Mouse (Mus musculus) MEL (cell line): ENCODE results near the gene Efna4. TPM values are rescaled to one million over a fixed set of nuclear protein-coding genes. Genes with fewer than 3 reads are reported as not detected.

Experiments used
- DNase-seq: peaks from one replicate; pipeline ENCODE4 v3.0.0; 2011; ENCODE audit warnings: low read depth, low spot score
- H3K27ac ChIP-seq: 2 replicates; pipeline ENCODE4 v1.5.1; 2012; ENCODE audit warnings: low read depth, mild to moderate bottlenecking, control low read depth, low read length, moderate library complexity; ENCODE audit not compliant: control insufficient read depth
- H3K27me3 ChIP-seq, 2 experiments: fragments of 150-350 bp in 1 of 2; sonication (generic) in 1 of 2; 2 replicates each; pipeline ENCODE4 v1.6.1; 2012; ENCODE audit warnings: low read length in 2 of 2, mild to moderate bottlenecking in 2 of 2, improper control_type of control experiment in 1 of 2, moderate library complexity in 1 of 2; ENCODE audit not compliant: insufficient read depth in 2 of 2, control insufficient read depth in 1 of 2
- H3K36me3 ChIP-seq, 2 experiments: 2 replicates each; pipeline ENCODE4 v1.6.1; 2012 to 2014; ENCODE audit warnings: low read length in 2 of 2, improper control_type of control experiment in 1 of 2, inconsistent platforms in 1 of 2, mild to moderate bottlenecking in 1 of 2; ENCODE audit not compliant: insufficient read depth in 2 of 2, control insufficient read depth in 1 of 2
- H3K4me1 ChIP-seq, 2 experiments: fragments of 150-350 bp in 1 of 2; sonication (generic) in 1 of 2; 2 replicates each; pipeline ENCODE4 v1.6.1; 2012; ENCODE audit warnings: low read length in 2 of 2, improper control_type of control experiment in 1 of 2, mild to moderate bottlenecking in 1 of 2; ENCODE audit not compliant: insufficient read depth in 2 of 2, control insufficient read depth in 1 of 2
- H3K4me3 ChIP-seq, 2 experiments: fragments of 150-350 bp in 1 of 2; sonication (generic) in 1 of 2; 2 replicates each; pipeline ENCODE4 v1.5.1; 2012; ENCODE audit warnings: low read depth in 2 of 2, low read length in 2 of 2, mild to moderate bottlenecking in 2 of 2, moderate library complexity in 2 of 2, control low read depth in 1 of 2, improper control_type of control experiment in 1 of 2; ENCODE audit not compliant: control insufficient read depth in 1 of 2, insufficient read depth in 1 of 2
- H3K79me2 ChIP-seq: 2 replicates; pipeline ENCODE4 v1.6.1; 2012; ENCODE audit warnings: mild to moderate bottlenecking, low read length, moderate library complexity; ENCODE audit not compliant: control insufficient read depth, poor library complexity, insufficient read depth
- H3K9ac ChIP-seq: 2 replicates; pipeline ENCODE4 v1.6.1; 2012; ENCODE audit warnings: low read depth, mild to moderate bottlenecking, control low read depth, low read length, moderate library complexity; ENCODE audit not compliant: control insufficient read depth, poor library complexity, severe bottlenecking
- H3K9me3 ChIP-seq: fragments of 150-350 bp; sonication (generic); replicated peaks from 2 replicates; pipeline ENCODE4 v1.6.1; 2012; ENCODE audit warnings: mild to moderate bottlenecking, low read length, improper control_type of control experiment, moderate library complexity; ENCODE audit not compliant: insufficient read depth
- BHLHE40 ChIP-seq: IDR thresholded peaks from 2 replicates; pipeline ENCODE4 v1.6.1; 2012; ENCODE audit warnings: low read depth, mild to moderate bottlenecking, inconsistent platforms, low read length, improper control_type of control experiment, borderline replicate concordance
- CHD2 ChIP-seq: IDR thresholded peaks from 2 replicates; pipeline ENCODE4 v1.6.1; 2011; ENCODE audit warnings: low read length, improper control_type of control experiment
- CTCF ChIP-seq, 3 experiments: IDR thresholded peaks in 2 of 3; conservative IDR thresholded peaks in 1 of 3; 2 replicates each; pipeline ENCODE4 v1.5.1; 2011 to 2012; ENCODE audit warnings: low read length in 3 of 3, low read depth in 2 of 3, mild to moderate bottlenecking in 2 of 3, improper control_type of control experiment in 1 of 3, inconsistent platforms in 1 of 3, mixed read lengths in 1 of 3, moderate library complexity in 1 of 3; ENCODE audit not compliant: control insufficient read depth in 1 of 3, insufficient read depth in 1 of 3, poor library complexity in 1 of 3, severe bottlenecking in 1 of 3
- E2F4 ChIP-seq: IDR thresholded peaks from 2 replicates; pipeline ENCODE4 v1.6.1; 2011; ENCODE audit warnings: low read depth, low read length, improper control_type of control experiment, borderline replicate concordance
- ELF1 ChIP-seq: IDR thresholded peaks from 2 replicates; pipeline ENCODE4 v1.6.1; 2014; ENCODE audit warnings: low read depth, mild to moderate bottlenecking, inconsistent platforms, low read length, improper control_type of control experiment, moderate library complexity
- ETS1 ChIP-seq: IDR thresholded peaks from 2 replicates; pipeline ENCODE4 v1.6.1; 2012; ENCODE audit warnings: low read depth, mild to moderate bottlenecking, inconsistent platforms, low read length, improper control_type of control experiment, moderate library complexity
- GABPA ChIP-seq: IDR thresholded peaks from 2 replicates; pipeline ENCODE4 v1.6.1; 2012; ENCODE audit warnings: low read depth, mild to moderate bottlenecking, inconsistent platforms, low read length, improper control_type of control experiment, moderate library complexity
- GATA1 ChIP-seq: IDR thresholded peaks from 2 replicates; pipeline ENCODE4 v1.6.1; 2011; ENCODE audit warnings: low read depth, low read length, improper control_type of control experiment
- HCFC1 ChIP-seq: IDR thresholded peaks from 2 replicates; pipeline ENCODE4 v1.6.1; 2012; ENCODE audit warnings: low read depth, mild to moderate bottlenecking, inconsistent platforms, low read length, improper control_type of control experiment, moderate library complexity
- JUND ChIP-seq: IDR thresholded peaks from 2 replicates; pipeline ENCODE4 v1.6.1; 2011; ENCODE audit warnings: low read depth, mild to moderate bottlenecking, improper control_type of control experiment, low read length
- KAT2A ChIP-seq: conservative IDR thresholded peaks from 2 replicates; pipeline ENCODE4 v1.6.1; 2012; ENCODE audit warnings: low read depth, low read length, improper control_type of control experiment, inconsistent platforms
- MAFK ChIP-seq: IDR thresholded peaks from 2 replicates; pipeline ENCODE4 v1.6.1; 2011; ENCODE audit warnings: low read depth, mild to moderate bottlenecking, low read length, improper control_type of control experiment, borderline replicate concordance
- MAX ChIP-seq: IDR thresholded peaks from 2 replicates; pipeline ENCODE4 v1.6.1; 2011; ENCODE audit warnings: low read length, improper control_type of control experiment
- MXI1 ChIP-seq: IDR thresholded peaks from 2 replicates; pipeline ENCODE4 v1.6.1; 2011; ENCODE audit warnings: mild to moderate bottlenecking, low read depth, low read length, improper control_type of control experiment
- MYB ChIP-seq: IDR thresholded peaks from 2 replicates; pipeline ENCODE4 v1.6.1; 2011; ENCODE audit warnings: mild to moderate bottlenecking, low read depth, low read length, improper control_type of control experiment
- NRF1 ChIP-seq: IDR thresholded peaks from 2 replicates; pipeline ENCODE4 v1.6.1; 2014; ENCODE audit warnings: low read depth, mild to moderate bottlenecking, inconsistent platforms, low read length, improper control_type of control experiment, moderate library complexity; ENCODE audit not compliant: poor library complexity, insufficient read depth, severe bottlenecking
- POLR2A ChIP-seq, 2 experiments: IDR thresholded peaks; 2 replicates each; pipeline ENCODE4 v1.6.1; 2011 to 2012; ENCODE audit warnings: low read length in 2 of 2, mild to moderate bottlenecking in 2 of 2, control low read depth in 1 of 2, improper control_type of control experiment in 1 of 2, low read depth in 1 of 2, moderate library complexity in 1 of 2; ENCODE audit not compliant: control insufficient read depth in 1 of 2, insufficient read depth in 1 of 2, poor library complexity in 1 of 2
- POLR2AphosphoS2 ChIP-seq: IDR thresholded peaks from 2 replicates; pipeline ENCODE4 v1.6.1; 2011; ENCODE audit warnings: low read length, improper control_type of control experiment
- POLR2AphosphoS5 ChIP-seq: IDR thresholded peaks from 2 replicates; pipeline ENCODE4 v1.6.1; 2012; ENCODE audit warnings: low read depth, borderline replicate concordance, mild to moderate bottlenecking, inconsistent platforms, low read length, moderate library complexity, mixed read lengths
- RAD21 ChIP-seq: IDR thresholded peaks from 2 replicates; pipeline ENCODE4 v1.6.1; 2011; ENCODE audit warnings: mild to moderate bottlenecking, low read depth, low read length, improper control_type of control experiment
- SIN3A ChIP-seq: IDR thresholded peaks from 2 replicates; pipeline ENCODE4 v1.6.1; 2012; ENCODE audit warnings: low read length, improper control_type of control experiment, inconsistent platforms
- SMC3 ChIP-seq: IDR thresholded peaks from 2 replicates; pipeline ENCODE4 v1.6.1; 2011; ENCODE audit warnings: low read depth, low read length, improper control_type of control experiment
- TAL1 ChIP-seq: IDR thresholded peaks from 2 replicates; pipeline ENCODE4 v1.6.1; 2012; ENCODE audit warnings: mild to moderate bottlenecking, inconsistent platforms, low read length, moderate library complexity, mixed read lengths
- TBP ChIP-seq: IDR thresholded peaks from 2 replicates; pipeline ENCODE4 v1.8.0; 2011; ENCODE audit warnings: low read depth, low read length, improper control_type of control experiment
- TCF12 ChIP-seq: IDR thresholded peaks from 2 replicates; pipeline ENCODE4 v1.6.1; 2014; ENCODE audit warnings: low read depth, mild to moderate bottlenecking, inconsistent platforms, low read length, improper control_type of control experiment, moderate library complexity
- UBTF ChIP-seq: IDR thresholded peaks from 2 replicates; pipeline ENCODE4 v1.6.1; 2012; ENCODE audit warnings: low read depth, mild to moderate bottlenecking, inconsistent platforms, low read length, improper control_type of control experiment, moderate library complexity, borderline replicate concordance; ENCODE audit not compliant: insufficient read depth
- USF1 ChIP-seq: IDR thresholded peaks from 2 replicates; pipeline ENCODE4 v1.6.1; 2014; ENCODE audit warnings: low read depth, mild to moderate bottlenecking, inconsistent platforms, low read length, improper control_type of control experiment, moderate library complexity
- USF2 ChIP-seq, 2 experiments: IDR thresholded peaks; 2 replicates each; pipeline ENCODE4 v1.6.1; 2011 to 2012; ENCODE audit warnings: improper control_type of control experiment in 2 of 2, low read length in 2 of 2, borderline replicate concordance in 1 of 2, inconsistent platforms in 1 of 2, low read depth in 1 of 2, mild to moderate bottlenecking in 1 of 2; ENCODE audit not compliant: insufficient read depth in 1 of 2
- ZC3H11A ChIP-seq: IDR thresholded peaks from 2 replicates; pipeline ENCODE4 v1.6.1; 2012; ENCODE audit warnings: low read depth, mild to moderate bottlenecking, inconsistent platforms, low read length, improper control_type of control experiment
- ZKSCAN1 ChIP-seq: IDR thresholded peaks from 2 replicates; pipeline ENCODE4 v1.6.1; 2012; ENCODE audit warnings: low read depth, mild to moderate bottlenecking, inconsistent platforms, low read length, improper control_type of control experiment, moderate library complexity
- ZNF384 ChIP-seq: IDR thresholded peaks from 2 replicates; pipeline ENCODE4 v1.6.1; 2012; ENCODE audit warnings: low read depth, mild to moderate bottlenecking, inconsistent platforms, low read length, improper control_type of control experiment
- polyA plus RNA-seq, 2 experiments: library from polyadenylated mRNA; stranded (reverse) in 1 of 2; unstranded in 1 of 2; fragments of >175 nt in 1 of 2; fragments of >200 nt in 1 of 2; gene quantifications; 2 replicates each; pipeline versions ENCODE4 v1.2.1 to v1.2.4; 2012; ENCODE audit warnings: low replicate concordance in 2 of 2, low read depth in 1 of 2; ENCODE audit not compliant: insufficient read length in 2 of 2, insufficient read depth in 1 of 2, missing spikeins in 1 of 2
- total RNA-seq: library from RNA; depleted of rRNA; stranded (reverse); fragments of 300-350 nt; gene quantifications from 2 replicates; pipeline ENCODE4 v1.2.3, GENCODE M21; 2012

Efna4 gene
- total and polyA plus RNA-seq, 3 experiments, result 1.9 to 4.5 TPM; not detected in 1

DNA sequence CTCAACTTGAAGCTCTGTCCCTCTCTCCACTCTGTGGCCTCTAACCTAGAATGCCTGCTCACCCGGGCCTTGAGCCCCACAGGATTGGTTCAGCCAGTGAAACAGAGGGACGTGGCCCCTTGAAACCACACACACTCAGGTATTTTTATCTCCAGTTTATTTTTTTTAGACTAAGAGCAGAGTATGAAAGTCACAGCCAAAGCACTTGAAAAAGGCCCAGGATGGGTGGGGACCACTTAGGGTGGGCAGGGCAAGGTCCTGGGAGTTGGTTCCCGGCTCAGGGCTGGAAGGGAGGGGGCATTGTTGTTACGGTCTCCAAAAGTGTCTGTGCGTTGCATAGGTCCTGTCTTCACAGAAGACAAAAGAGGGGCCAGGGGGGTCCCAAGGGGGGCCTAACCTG lies 23.5 kb downstream of the Efna4 start:
- no peaks in the 10 kb centered on the region for H3K9me3 ChIP-seq

DNA sequence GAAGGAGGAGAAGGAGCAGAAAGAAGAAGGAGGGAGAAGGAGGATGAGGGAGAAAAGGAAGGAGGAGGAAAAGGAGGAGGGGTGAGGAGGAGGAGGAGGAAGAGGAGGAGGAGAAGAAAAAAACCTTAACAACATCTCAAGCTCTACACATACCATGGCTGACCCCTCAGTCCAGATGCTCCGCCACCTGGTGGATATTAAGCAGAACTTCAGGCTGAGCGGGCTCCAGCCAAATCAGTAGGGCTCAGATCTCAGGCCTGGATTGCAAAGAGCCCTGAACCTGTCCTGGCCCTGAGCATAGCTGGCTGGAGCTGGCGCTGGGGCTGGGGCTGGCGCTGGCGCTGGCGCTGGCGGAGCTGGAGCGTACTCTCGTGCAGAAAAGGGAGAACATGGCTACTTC lies 29.7 kb downstream of the Efna4 start:
- Histone ChIP-seq H3K36me3 (no peaks in the 10 kb centered on the region), H3K4me3 (no peak overlapping the region), H3K27ac (no peak overlapping the region), H3K9me3 (no peaks in the 10 kb centered on the region), H3K9ac (no peak overlapping the region), H3K4me1 (no peaks in the 10 kb centered on the region), H3K79me2 (no peaks in the 10 kb centered on the region), H3K27me3 (peaks cover 5 to 33% of the 10 kb centered on the region in 2 experiments)
- peak; percentile 84 for DNase-seq
- TF ChIP-seq USF1 (no peak), NRF1 (no peak), ZNF384 (peak; percentile 78), GATA1 (no peak), POLR2AphosphoS2 (no peak), MAX (no peak), SMC3 (peak; percentile 95), ZC3H11A (peak; percentile 74), JUND (no peak), SIN3A (peak; percentile 60; the same call in 1 of the 2 replicates), HCFC1 (no peak), MXI1 (no peak), RAD21 (peak; percentile 65), CHD2 (no peak), POLR2A (IDR thresholded peaks at IDR 0.05; ENCODE audit: control insufficient read depth in 1 of 2, insufficient read depth in 1 of 2, low read depth in 1 of 2, low read length in 2 of 2, poor library complexity in 1 of 2) (no peak), GABPA (no peak), BHLHE40 (0 out of 2 replicates have a peak, but pooled peaks have one; percentile 14), USF2 (IDR thresholded peaks at IDR 0.05; ENCODE audit: borderline replicate concordance in 1 of 2, insufficient read depth in 1 of 2, low read depth in 1 of 2, low read length in 2 of 2) (no peak), ZKSCAN1 (no peak), ELF1 (no peak), TAL1 (no peak), UBTF (no peak), CTCF (IDR thresholded peaks at IDR 0.05 in 2 of 3, conservative IDR thresholded peaks at IDR 0.05 in 1 of 3; ENCODE audit: control insufficient read depth in 1 of 3, insufficient read depth in 1 of 3, low read depth in 2 of 3, low read length in 3 of 3, poor library complexity in 1 of 3, severe bottlenecking in 1 of 3) (peak; percentile 89 to 93 (median 92)), KAT2A (no peak), ETS1 (no peak), E2F4 (no peak), TBP (0 out of 2 replicates have a peak, but pooled peaks have one; percentile 30), POLR2AphosphoS5 (no peak), MAFK (no peak), TCF12 (peak; percentile 29; the same call in 1 of the 2 replicates)

More for the DNA sequence above, 23.5 kb downstream of the Efna4 start:
- H3K36me3 ChIP-seq, result no peaks in the 10 kb centered on the region
- DNase-seq, result no peak
- no peak overlapping the region for H3K4me3 ChIP-seq
- no peak overlapping the region for H3K9ac ChIP-seq
- no peak overlapping the region for H3K27ac ChIP-seq
- no peaks in the 10 kb centered on the region; a peak in 1 of 4 replicates for H3K4me1 ChIP-seq
- H3K27me3 ChIP-seq, result peaks cover 12 to 43% of the 10 kb centered on the region in 2 experiments
- TF ChIP-seq UBTF, result no peak
- no peak for TF ChIP-seq TCF12
- no peak for TF ChIP-seq POLR2AphosphoS5
- TF ChIP-seq JUND, result no peak
- no peak for TF ChIP-seq NRF1
- TF ChIP-seq MYB, result no peak
- no peak for TF ChIP-seq SMC3
- no peaks in the 10 kb centered on the region for H3K79me2 ChIP-seq
